Mouse (Mus musculus) liver, adult 2 months (tissue): Measurements from ENCODE around the gene Nt5c3b. TPM values are rescaled to one million over a fixed set of nuclear protein-coding genes. Genes with fewer than 3 reads are reported as not detected.

ENCODE experiments used
- DNase-seq: peaks from one replicate; pipeline ENCODE4 v3.0.0-alpha.2; 2011; ENCODE audit warnings: low read depth, low spot score; ENCODE audit errors: extremely low read depth
- H3K27ac ChIP-seq: fragments of 200-500 bp; replicated peaks from 2 replicates; pipeline ENCODE4 v1.5.1; 2012; ENCODE audit warnings: low read depth, mild to moderate bottlenecking, control low read depth, inconsistent platforms, low read length; ENCODE audit not compliant: insufficient read depth
- H3K27me3 ChIP-seq: fragments of 200-500 bp; 2 replicates; pipeline ENCODE4 v1.6.1; 2012; ENCODE audit warnings: mild to moderate bottlenecking, moderate library complexity, low read length, inconsistent platforms; ENCODE audit not compliant: control insufficient read depth, insufficient read depth
- H3K36me3 ChIP-seq: fragments of 200-500 bp; 2 replicates; pipeline ENCODE4 v1.6.1; 2012; ENCODE audit warnings: low read length, inconsistent platforms; ENCODE audit not compliant: control insufficient read depth, insufficient read depth
- H3K4me1 ChIP-seq: fragments of 200-500 bp; 2 replicates; pipeline ENCODE4 v1.6.1; 2011; ENCODE audit warnings: low read length; ENCODE audit not compliant: control insufficient read depth, insufficient read depth
- H3K4me3 ChIP-seq: fragments of 200-500 bp; 2 replicates; pipeline ENCODE4 v1.5.1; 2011; ENCODE audit warnings: low read depth, mild to moderate bottlenecking, control low read depth, low read length, moderate library complexity; ENCODE audit not compliant: insufficient read depth
- H3K79me2 ChIP-seq: fragments of 200-500 bp; 2 replicates; pipeline ENCODE4 v1.6.1; 2012; ENCODE audit warnings: inconsistent platforms, mild to moderate bottlenecking, low read length, moderate library complexity; ENCODE audit not compliant: control insufficient read depth, insufficient read depth
- H3K9ac ChIP-seq: fragments of 200-500 bp; 2 replicates; pipeline ENCODE4 v1.6.1; 2012; ENCODE audit warnings: low read depth, mild to moderate bottlenecking, control low read depth, inconsistent platforms, low read length
- CTCF ChIP-seq: fragments of 200-500 bp; IDR thresholded peaks from 2 replicates; pipeline ENCODE4 v1.5.1; 2011; ENCODE audit warnings: low read depth, low read length, control low read depth
- POLR2A ChIP-seq: fragments of 200-500 bp; IDR thresholded peaks from 2 replicates; pipeline ENCODE4 v1.6.1; 2011; ENCODE audit warnings: low read length, control low read depth; ENCODE audit not compliant: insufficient read depth; ENCODE audit errors: extremely low read depth
- WGBS: fragments of 180-500 bp; shearing (Covaris S2); methylation state at CpG from one replicate; pipeline ENCODE4 v1.1.7; 2018; 5-methylcytosine and 5-hydroxymethylcytosine counted together
- polyA plus RNA-seq: library from polyadenylated mRNA; depleted of rRNA; stranded (reverse); fragments of >200 nt; gene quantifications from 2 replicates; pipeline ENCODE4 v1.2.3, GENCODE M21; 2012
- total RNA-seq: library from RNA; depleted of rRNA; stranded (reverse); fragments of >200 nt; gene quantifications from 2 replicates; pipeline ENCODE4 v1.2.3, GENCODE M21; 2014

Gene Nt5c3b
- total and polyA plus RNA-seq, 2 experiments = 4.4 to 4.8 TPM

- no peak overlapping the region for H3K9ac ChIP-seq
- DNase-seq = no peak
- no peak overlapping the region for H3K27ac ChIP-seq
- WGBS = 85% methylated on average over 6 of the region's 6 CpGs
- H3K4me3 ChIP-seq = no peak overlapping the region
- TF ChIP-seq CTCF (no peak), POLR2A (no peak)
- peaks cover 12% of the 10 kb centered on the region for H3K4me1 ChIP-seq
- H3K27me3 ChIP-seq = no peaks in the 10 kb centered on the region
- no peaks in the 10 kb centered on the region for H3K36me3 ChIP-seq
- H3K79me2 ChIP-seq = peaks cover 4% of the 10 kb centered on the region; the same call in 1 of the 2 replicates
Observed at GRCm38 (mm10) chr11:100400842-100401241, 40.8 kb downstream of the Nt5c3b start.

GRCm38 (mm10) chr11:100399727-100400538 is 41.7 kb downstream of the Nt5c3b start:
- peaks cover 6% of the 10 kb centered on the region; the same call in 1 of the 2 replicates for H3K79me2 ChIP-seq
- no peak overlapping the region for H3K27ac ChIP-seq
- no peaks in the 10 kb centered on the region for H3K27me3 ChIP-seq
- TF ChIP-seq CTCF (no peak), POLR2A (no peak)
- H3K4me1 ChIP-seq = peaks cover 18% of the 10 kb centered on the region
- no peak overlapping the region for H3K4me3 ChIP-seq
- no peak overlapping the region for H3K9ac ChIP-seq
- no peak for DNase-seq
- 83% methylated on average over 12 of the region's 12 CpGs for WGBS
- no peaks in the 10 kb centered on the region for H3K36me3 ChIP-seq

- Histone ChIP-seq H3K27ac (no peak overlapping the region), H3K27me3 (no peaks in the 10 kb centered on the region), H3K4me1 (peaks cover 24% of the 10 kb centered on the region)
Observed at GRCm38 (mm10) chr11:100399320-100399719, 42.3 kb downstream of the Nt5c3b start.

GRCm38 (mm10) chr11:100398517-100398916 is 43.1 kb downstream of the Nt5c3b start:
- Histone ChIP-seq H3K9ac (no peak overlapping the region), H3K4me1 (peaks cover 26% of the 10 kb centered on the region), H3K27ac (no peak overlapping the region), H3K36me3 (no peaks in the 10 kb centered on the region), H3K4me3 (no peak overlapping the region), H3K79me2 (peaks cover 17% of the 10 kb centered on the region; the same call in 1 of the 2 replicates), H3K27me3 (no peaks in the 10 kb centered on the region)
- DNase-seq = no peak
- 91% methylated on average over 7 of the region's 7 CpGs for WGBS
- TF ChIP-seq CTCF = no peak
- no peak for TF ChIP-seq POLR2A

More at GRCm38 (mm10) chr11:100399320-100399719, 42.3 kb downstream of the Nt5c3b start:
- DNase-seq = no peak
- Histone ChIP-seq H3K4me3 (no peak overlapping the region), H3K36me3 (no peaks in the 10 kb centered on the region), H3K9ac (no peak overlapping the region), H3K79me2 (peaks cover 12% of the 10 kb centered on the region; the same call in 1 of the 2 replicates)
- WGBS = 73% methylated on average over 9 of the region's 9 CpGs
- TF ChIP-seq POLR2A = no peak
- no peak for TF ChIP-seq CTCF

- peak; percentile 95 for DNase-seq
- 1% methylated on average over 37 of the region's 37 CpGs for WGBS
- TF ChIP-seq POLR2A = peak; percentile 97
- TF ChIP-seq CTCF = no peak
- Histone ChIP-seq H3K27ac (peak within 1 kb of the TSS; percentile 91), H3K4me3 (peak within 1 kb of the TSS; percentile 81), H3K27me3 (no peaks in the 10 kb centered on the region), H3K9ac (peak within 1 kb of the TSS; percentile 91), H3K36me3 (no peaks in the 10 kb centered on the region), H3K4me1 (peaks cover 28% of the 10 kb centered on the region), H3K79me2 (peaks cover 20% of the 10 kb centered on the region; the same call in 1 of the 2 replicates)
Observed at GRCm38 (mm10) chr11:100397600-100398389, 43.8 kb downstream of the Nt5c3b start, which contains the start of gene Jup. TSS of gene Jup (minus strand) at chr11:100397763.
